Mouse (Mus musculus): ENCODE data around the gene Gm13276.
"Not testable (repeated sequence)": the region's sequence is repeated elsewhere in the genome, so short reads cannot be mapped to it uniquely, and the experiment has no call there.

Gene Gm13276

DNA sequence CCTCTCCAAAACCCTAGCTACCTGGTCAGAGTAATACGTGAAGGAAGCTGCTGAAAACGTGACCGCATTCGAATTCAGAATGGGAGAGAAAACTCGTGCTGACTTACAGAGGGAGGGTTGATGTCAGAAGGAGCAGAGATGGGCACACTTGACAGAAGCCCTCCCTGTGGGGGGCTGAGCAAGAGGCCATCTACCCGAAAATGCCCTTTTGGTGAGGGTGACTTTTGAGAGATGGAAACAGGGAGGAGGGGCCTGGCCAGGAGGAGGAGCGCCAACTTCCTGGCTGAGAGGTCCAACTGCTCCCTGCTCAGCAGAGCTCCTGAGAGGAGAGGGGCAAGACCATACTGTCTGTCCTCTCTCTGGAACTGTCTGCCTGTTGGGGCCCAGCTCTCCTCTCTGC is 3.7 kb upstream of the Gm13276 start, which contains the start of gene Ifnz:
Gene Ifnz, plus strand, starts transcription at position 301 of the 400 bp plus-strand sequence.
- DNase-seq (ENCODE audit: extremely low read depth, low read depth, low spot score), result not testable (repeated sequence)

DNA sequence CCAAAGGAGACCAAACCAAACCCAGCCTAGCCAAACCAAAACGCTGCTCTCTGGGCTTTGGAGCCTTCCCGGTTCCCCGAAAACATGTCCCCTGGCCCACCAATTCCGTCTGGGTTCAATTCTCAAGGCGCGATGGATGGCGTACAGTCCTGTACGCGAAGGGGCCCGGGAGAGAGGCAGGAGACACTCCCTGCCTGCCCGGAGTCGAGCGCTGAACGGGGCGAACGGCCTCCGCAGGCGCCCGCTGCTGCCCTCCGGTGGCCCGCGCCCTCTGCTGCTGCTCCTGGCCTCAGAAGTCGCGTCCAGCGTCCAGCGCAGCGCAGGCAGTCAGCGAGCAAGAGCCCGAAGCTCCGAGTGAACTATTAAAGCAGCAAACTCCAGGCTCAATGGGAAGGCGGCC is 3.2 kb upstream of the Gm13276 start:
- DNase-seq (ENCODE audit: extremely low read depth, low read depth, low spot score), result not testable (repeated sequence)

DNA sequence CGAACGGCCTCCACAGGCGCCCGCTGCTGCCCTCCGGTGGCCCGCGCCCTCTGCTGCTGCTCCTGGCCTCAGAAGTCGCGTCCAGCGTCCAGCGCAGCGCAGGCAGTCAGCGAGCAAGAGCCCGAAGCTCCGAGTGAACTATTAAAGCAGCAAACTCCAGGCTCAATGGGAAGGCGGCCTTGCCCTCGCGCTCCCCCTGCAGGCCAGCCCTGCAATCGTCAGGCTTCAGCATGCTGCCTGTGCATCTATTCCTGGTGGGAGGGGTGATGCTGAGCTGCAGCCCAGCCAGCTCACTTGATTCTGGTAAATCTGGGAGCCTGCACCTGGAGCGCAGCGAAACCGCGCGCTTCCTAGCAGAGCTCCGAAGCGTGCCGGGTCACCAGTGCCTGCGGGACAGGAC is 2.9 kb downstream of the Gm13276 start, which contains the start of gene Gm13277:
Gene Gm13277, plus strand, starts transcription at position 231 of the 400 bp plus-strand sequence.
- DNase-seq (ENCODE audit: extremely low read depth, low read depth, low spot score), result not testable (repeated sequence)

DNA sequence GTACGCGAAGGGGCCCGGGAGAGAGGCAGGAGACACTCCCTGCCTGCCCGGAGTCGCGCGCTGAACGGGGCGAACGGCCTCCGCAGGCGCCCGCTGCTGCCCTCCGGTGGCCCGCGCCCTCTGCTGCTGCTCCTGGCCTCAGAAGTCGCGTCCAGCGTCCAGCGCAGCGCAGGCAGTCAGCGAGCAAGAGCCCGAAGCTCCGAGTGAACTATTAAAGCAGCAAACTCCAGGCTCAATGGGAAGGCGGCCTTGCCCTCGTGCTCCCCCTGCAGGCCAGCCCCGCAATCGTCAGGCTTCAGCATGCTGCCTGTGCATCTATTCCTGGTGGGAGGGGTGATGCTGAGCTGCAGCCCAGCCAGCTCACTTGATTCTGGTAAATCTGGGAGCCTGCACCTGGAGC is 5.7 kb downstream of the Gm13276 start, which contains the start of gene Gm13278:
Gene Gm13278, plus strand, starts transcription at position 301 of the 400 bp plus-strand sequence.
- DNase-seq (ENCODE audit: extremely low read depth, low read depth, low spot score), result not testable (repeated sequence)

DNA sequence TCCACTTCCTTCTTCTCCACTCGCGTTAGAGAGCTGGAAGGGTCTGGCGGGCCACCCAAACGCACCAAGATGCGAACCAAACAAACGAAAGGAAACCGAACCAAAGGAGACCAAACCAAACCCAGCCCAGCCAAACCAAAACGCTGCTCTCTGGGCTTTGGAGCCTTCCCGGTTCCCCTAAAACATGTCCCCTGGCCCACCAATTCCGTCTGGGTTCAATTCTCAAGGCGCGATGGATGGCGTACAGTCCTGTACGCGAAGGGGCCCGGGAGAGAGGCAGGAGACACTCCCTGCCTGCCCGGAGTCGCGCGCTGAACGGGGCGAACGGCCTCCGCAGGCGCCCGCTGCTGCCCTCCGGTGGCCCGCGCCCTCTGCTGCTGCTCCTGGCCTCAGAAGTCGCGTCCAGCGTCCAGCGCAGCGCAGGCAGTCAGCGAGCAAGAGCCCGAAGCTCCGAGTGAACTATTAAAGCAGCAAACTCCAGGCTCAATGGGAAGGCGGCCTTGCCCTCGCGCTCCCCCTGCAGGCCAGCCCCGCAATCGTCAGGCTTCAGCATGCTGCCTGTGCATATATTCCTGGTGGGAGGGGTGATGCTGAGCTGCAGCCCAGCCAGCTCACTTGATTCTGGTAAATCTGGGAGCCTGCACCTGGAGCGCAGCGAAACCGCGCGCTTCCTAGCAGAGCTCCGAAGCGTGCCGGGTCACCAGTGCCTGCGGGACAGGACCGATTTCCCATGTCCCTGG is 8.6 kb downstream of the Gm13276 start, which contains the start of gene Gm13275:
Gene Gm13275, plus strand, starts transcription at position 552 of the 740 bp plus-strand sequence.
- not testable (repeated sequence) for DNase-seq (ENCODE audit: extremely low read depth, low read depth, low spot score)

DNA sequence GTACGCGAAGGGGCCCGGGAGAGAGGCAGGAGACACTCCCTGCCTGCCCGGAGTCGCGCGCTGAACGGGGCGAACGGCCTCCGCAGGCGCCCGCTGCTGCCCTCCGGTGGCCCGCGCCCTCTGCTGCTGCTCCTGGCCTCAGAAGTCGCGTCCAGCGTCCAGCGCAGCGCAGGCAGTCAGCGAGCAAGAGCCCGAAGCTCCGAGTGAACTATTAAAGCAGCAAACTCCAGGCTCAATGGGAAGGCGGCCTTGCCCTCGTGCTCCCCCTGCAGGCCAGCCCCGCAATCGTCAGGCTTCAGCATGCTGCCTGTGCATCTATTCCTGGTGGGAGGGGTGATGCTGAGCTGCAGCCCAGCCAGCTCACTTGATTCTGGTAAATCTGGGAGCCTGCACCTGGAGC is 11.6 kb downstream of the Gm13276 start, which contains the start of gene Gm13279:
Gene Gm13279, plus strand, starts transcription at position 301 of the 400 bp plus-strand sequence.
- not testable (repeated sequence) for DNase-seq (ENCODE audit: extremely low read depth, low read depth, low spot score)

DNA sequence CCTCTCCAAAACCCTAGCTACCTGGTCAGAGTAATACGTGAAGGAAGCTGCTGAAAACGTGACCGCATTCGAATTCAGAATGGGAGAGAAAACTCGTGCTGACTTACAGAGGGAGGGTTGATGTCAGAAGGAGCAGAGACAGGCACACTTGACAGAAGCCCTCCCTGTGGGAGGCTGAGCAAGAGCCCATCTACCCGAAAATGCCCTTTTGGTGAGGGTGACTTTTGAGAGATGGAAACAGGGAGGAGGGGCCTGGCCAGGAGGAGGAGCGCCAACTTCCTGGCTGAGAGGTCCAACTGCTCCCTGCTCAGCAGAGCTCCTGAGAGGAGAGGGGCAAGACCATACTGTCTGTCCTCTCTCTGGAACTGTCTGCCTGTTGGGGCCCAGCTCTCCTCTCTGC is 13.9 kb downstream of the Gm13276 start, which contains the start of gene Gm13285:
Gene Gm13285, plus strand, starts transcription at position 301 of the 400 bp plus-strand sequence.
- DNase-seq (ENCODE audit: extremely low read depth, low read depth, low spot score), result not testable (repeated sequence)

DNA sequence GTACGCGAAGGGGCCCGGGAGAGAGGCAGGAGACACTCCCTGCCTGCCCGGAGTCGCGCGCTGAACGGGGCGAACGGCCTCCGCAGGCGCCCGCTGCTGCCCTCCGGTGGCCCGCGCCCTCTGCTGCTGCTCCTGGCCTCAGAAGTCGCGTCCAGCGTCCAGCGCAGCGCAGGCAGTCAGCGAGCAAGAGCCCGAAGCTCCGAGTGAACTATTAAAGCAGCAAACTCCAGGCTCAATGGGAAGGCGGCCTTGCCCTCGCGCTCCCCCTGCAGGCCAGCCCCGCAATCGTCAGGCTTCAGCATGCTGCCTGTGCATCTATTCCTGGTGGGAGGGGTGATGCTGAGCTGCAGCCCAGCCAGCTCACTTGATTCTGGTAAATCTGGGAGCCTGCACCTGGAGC is 17.4 kb downstream of the Gm13276 start, which contains the start of gene Gm13287:
Gene Gm13287, plus strand, starts transcription at position 301 of the 400 bp plus-strand sequence.
- not testable (repeated sequence) for DNase-seq (ENCODE audit: extremely low read depth, low read depth, low spot score)

DNA sequence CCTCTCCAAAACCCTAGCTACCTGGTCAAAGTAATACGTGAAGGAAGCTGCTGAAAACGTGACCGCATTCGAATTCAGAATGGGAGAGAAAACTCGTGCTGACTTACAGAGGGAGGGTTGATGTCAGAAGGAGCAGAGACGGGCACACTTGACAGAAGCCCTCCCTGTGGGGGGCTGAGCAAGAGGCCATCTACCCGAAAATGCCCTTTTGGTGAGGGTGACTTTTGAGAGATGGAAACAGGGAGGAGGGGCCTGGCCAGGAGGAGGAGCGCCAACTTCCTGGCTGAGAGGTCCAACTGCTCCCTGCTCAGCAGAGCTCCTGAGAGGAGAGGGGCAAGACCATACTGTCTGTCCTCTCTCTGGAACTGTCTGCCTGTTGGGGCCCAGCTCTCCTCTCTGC is 19.7 kb downstream of the Gm13276 start, which contains the start of gene Gm13288:
Gene Gm13288, plus strand, starts transcription at position 301 of the 400 bp plus-strand sequence.
- DNase-seq (ENCODE audit: extremely low read depth, low read depth, low spot score), result not testable (repeated sequence)

DNA sequence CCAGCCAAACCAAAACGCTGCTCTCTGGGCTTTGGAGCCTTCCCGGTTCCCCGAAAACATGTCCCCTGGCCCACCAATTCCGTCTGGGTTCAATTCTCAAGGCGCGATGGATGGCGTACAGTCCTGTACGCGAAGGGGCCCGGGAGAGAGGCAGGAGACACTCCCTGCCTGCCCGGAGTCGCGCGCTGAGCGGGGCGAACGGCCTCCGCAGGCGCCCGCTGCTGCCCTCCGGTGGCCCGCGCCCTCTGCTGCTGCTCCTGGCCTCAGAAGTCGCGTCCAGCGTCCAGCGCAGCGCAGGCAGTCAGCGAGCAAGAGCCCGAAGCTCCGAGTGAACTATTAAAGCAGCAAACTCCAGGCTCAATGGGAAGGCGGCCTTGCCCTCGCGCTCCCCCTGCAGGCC is 20.3 kb downstream of the Gm13276 start:
- DNase-seq (ENCODE audit: extremely low read depth, low read depth, low spot score), result not testable (repeated sequence)

DNA sequence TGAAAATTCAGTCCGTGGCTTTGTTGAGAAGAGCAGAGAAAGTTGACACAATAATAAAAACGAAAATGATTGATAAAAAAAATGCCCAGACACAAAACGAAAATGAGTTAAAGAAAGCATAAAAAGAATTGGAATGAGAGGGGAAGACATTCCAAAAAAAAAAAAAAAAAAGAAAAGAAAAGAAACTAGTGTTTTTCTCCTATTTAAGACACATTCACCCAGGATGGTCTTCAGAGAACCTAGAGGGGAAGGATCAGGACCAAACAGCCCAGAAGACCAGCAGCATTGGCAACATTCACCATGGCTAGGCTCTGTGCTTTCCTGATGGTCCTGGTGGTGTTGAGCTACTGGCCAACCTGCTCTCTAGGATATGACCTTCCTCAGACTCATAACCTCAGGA is 30.4 kb downstream of the Gm13276 start, which contains the start of gene Ifna7:
Gene Ifna7, plus strand, starts transcription at position 301 of the 400 bp plus-strand sequence.
- DNase-seq (ENCODE audit: extremely low read depth, low read depth, low spot score), result no peak

DNA sequence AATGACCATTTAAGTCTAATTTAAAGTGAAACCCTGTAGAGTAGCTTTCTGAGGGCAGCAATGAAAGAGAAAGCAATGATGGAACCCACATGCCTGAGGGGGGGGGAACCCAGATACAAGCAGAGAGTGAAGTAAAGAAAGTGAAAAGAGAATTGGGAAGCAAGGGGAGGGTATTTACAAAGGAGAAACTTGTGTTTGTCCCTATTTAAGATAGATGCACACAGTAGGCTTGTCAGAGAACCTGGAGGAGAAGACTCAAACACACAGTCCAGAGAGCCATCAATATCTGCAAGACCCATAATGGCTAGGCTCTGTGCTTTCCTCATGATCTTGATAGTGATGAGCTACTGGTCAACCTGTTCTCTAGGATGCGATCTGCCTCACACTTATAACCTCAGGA is 34.1 kb downstream of the Gm13276 start, which contains the start of gene Ifna11:
Gene Ifna11, plus strand, starts transcription at position 301 of the 400 bp plus-strand sequence.
- no peak for DNase-seq (ENCODE audit: extremely low read depth, low read depth, low spot score)

DNA sequence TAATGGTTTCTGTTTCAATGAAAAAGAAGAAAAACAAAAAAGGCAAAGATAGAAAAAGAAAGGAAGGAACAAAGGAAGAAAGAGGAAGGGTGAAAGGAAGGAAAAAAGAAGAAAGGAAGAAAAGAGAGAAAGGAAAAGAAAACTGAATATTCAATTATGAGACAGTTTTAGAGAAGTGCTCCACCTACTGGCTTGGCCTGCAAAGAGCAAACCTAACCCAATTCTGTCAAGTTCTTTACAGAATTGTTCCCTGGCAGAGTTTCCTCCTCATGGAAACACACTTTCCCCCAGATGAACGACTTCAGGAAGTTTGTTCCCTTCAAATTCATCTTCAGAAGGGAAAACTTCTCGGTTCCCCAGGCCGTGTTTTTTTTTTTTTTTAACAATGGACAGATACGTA is 37.5 kb downstream of the Gm13276 start:
- DNase-seq (ENCODE audit: extremely low read depth, low read depth, low spot score), result no peak

DNA sequence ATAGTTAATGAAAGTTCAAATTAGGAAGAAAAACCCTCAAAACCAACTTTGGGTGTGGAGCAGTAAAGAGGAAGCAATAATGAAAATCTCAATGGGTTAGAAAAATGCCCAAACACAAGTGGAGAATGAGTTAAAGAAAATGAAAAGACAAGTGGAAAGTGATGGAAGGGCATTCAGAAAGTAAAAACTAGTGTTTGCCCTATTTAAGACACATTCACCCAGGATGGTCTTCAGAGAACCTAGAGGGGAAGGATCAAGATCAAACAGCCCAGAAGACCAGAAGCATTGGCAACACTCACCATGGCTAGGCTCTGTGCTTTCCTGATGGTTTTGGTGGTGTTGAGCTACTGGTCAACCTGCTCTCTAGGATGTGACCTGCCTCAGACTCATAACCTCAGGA is 41.6 kb downstream of the Gm13276 start, which contains the start of gene Ifna6:
Gene Ifna6, plus strand, starts transcription at position 301 of the 400 bp plus-strand sequence.
- DNase-seq (ENCODE audit: extremely low read depth, low read depth, low spot score), result not testable (repeated sequence)

DNA sequence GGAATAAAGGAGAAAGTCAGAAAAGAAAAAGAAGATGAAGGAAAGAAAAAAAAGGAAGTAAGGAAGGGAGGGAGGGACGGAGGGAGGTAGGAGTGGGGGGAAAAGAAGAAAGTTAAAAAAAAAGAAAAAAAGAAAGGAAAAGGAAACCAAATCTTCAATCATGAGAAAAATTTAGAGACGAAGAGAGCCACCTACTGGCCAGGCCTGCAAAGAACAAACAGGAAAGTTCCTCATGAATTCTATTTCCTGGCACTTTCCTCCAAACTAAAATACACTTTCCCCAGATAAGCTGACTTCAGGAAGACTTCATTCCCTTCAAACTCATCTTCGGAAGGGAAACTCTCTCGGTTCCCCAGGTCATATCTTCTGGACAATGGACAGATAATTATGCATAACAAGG is 45.0 kb downstream of the Gm13276 start:
- DNase-seq (ENCODE audit: extremely low read depth, low read depth, low spot score), result no peak

DNA sequence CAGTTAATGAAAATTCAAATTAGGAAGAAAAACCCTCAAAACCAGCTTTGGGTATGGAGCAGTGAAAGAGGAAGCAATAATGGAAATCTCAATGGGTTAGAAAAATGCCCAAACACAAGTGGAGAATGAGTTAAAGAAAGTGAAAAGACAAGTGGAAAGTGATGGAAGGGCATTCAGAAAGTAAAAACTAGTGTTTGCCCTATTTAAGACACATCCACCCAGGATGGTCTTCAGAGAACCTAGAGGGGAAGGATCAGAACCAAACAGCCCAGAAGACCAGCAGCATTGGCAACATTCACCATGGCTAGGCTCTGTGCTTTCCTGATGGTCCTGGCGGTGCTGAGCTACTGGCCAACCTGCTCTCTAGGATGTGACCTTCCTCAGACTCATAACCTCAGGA is 49.7 kb downstream of the Gm13276 start, which contains the start of gene Ifna5:
Gene Ifna5, plus strand, starts transcription at position 301 of the 400 bp plus-strand sequence.
- not testable (repeated sequence) for DNase-seq (ENCODE audit: extremely low read depth, low read depth, low spot score)
